Mouse (Mus musculus) midbrain, embryonic 10.5 days (tissue): Measurements from ENCODE around the gene Tnfaip3. TPM values are rescaled to one million over a fixed set of nuclear protein-coding genes. Genes with fewer than 3 reads are reported as not detected.

Experiments
- DNase-seq: peaks from one replicate; pipeline ENCODE4 v3.0.0-alpha.2; 2017; ENCODE audit warnings: low spot score
- H3K27ac ChIP-seq: fragments of 300-500 bp; sonication (generic); replicated peaks from 2 replicates; pipeline ENCODE4 v1.5.1; 2016; ENCODE audit warnings: mild to moderate bottlenecking
- H3K27me3 ChIP-seq: fragments of 300-500 bp; sonication (generic); 2 replicates; pipeline ENCODE4 v1.6.1; 2016; ENCODE audit warnings: low read depth, mild to moderate bottlenecking; ENCODE audit not compliant: poor library complexity, severe bottlenecking
- H3K36me3 ChIP-seq: fragments of 300-500 bp; sonication (generic); 2 replicates; pipeline ENCODE4 v1.6.1; 2016; ENCODE audit warnings: mild to moderate bottlenecking, moderate library complexity
- H3K4me1 ChIP-seq: fragments of 300-500 bp; sonication (generic); 2 replicates; pipeline ENCODE4 v1.6.1; 2016
- H3K4me3 ChIP-seq: fragments of 300-500 bp; sonication (generic); 2 replicates; pipeline ENCODE4 v1.5.1; 2016; ENCODE audit warnings: mild to moderate bottlenecking, moderate library complexity
- H3K9me3 ChIP-seq: fragments of 300-500 bp; sonication (generic); replicated peaks from 2 replicates; pipeline ENCODE4 v1.6.1; 2016; ENCODE audit warnings: mild to moderate bottlenecking
- WGBS: fragments of 180-500 bp; shearing (Covaris S2); methylation state at CpG from one replicate; pipeline ENCODE4 v1.1.7; 2016; 5-methylcytosine and 5-hydroxymethylcytosine counted together
- polyA plus RNA-seq: library from polyadenylated mRNA; unstranded; fragments of >200 nt; fragmentation: Nextera tagmentation; extraction: Ambion mirVana; gene quantifications from 2 replicates; pipeline ENCODE4 v1.2.1, GENCODE M21; 2016

Tnfaip3 gene
- polyA plus RNA-seq, 1 experiment from 2014 or later = 1.8 TPM

- no peak overlapping the region for H3K4me3 ChIP-seq
- H3K27me3 ChIP-seq = no peaks in the 10 kb centered on the region
- H3K9me3 ChIP-seq = no peaks in the 10 kb centered on the region
- H3K27ac ChIP-seq = no peak overlapping the region
- peaks cover 10% of the 10 kb centered on the region for H3K4me1 ChIP-seq
- 19% methylated on average over 2 of the region's 2 CpGs for WGBS
- H3K36me3 ChIP-seq = no peaks in the 10 kb centered on the region
- DNase-seq = no peak
Observed at GRCm38 (mm10) chr10:18987046-18987906, 28.2 kb downstream of the Tnfaip3 start.

- 86% methylated on average over 3 of the region's 3 CpGs for WGBS
- no peak for DNase-seq
Observed at GRCm38 (mm10) chr10:18985516-18985915, 29.9 kb downstream of the Tnfaip3 start.

GRCm38 (mm10) chr10:18983514-18983913 lies 31.9 kb downstream of the Tnfaip3 start:
- 82% methylated on average over 6 of the region's 6 CpGs for WGBS
- Histone ChIP-seq H3K27me3 (no peaks in the 10 kb centered on the region), H3K27ac (no peak overlapping the region), H3K9me3 (no peaks in the 10 kb centered on the region), H3K36me3 (no peaks in the 10 kb centered on the region), H3K4me1 (peaks cover 10% of the 10 kb centered on the region), H3K4me3 (no peak overlapping the region)
- DNase-seq = no peak

More at GRCm38 (mm10) chr10:18985516-18985915, 29.9 kb downstream of the Tnfaip3 start:
- Histone ChIP-seq H3K4me3 (no peak overlapping the region), H3K27me3 (no peaks in the 10 kb centered on the region), H3K27ac (no peak overlapping the region), H3K9me3 (no peaks in the 10 kb centered on the region), H3K36me3 (no peaks in the 10 kb centered on the region), H3K4me1 (peaks cover 10% of the 10 kb centered on the region)

GRCm38 (mm10) chr10:18974486-18974885 lies 41.0 kb downstream of the Tnfaip3 start:
- Histone ChIP-seq H3K4me3 (no peak overlapping the region), H3K27ac (no peak overlapping the region), H3K27me3 (no peaks in the 10 kb centered on the region), H3K9me3 (no peaks in the 10 kb centered on the region), H3K36me3 (no peaks in the 10 kb centered on the region), H3K4me1 (no peaks in the 10 kb centered on the region)
- DNase-seq = no peak
- 88% methylated on average over 3 of the region's 3 CpGs for WGBS

- Histone ChIP-seq H3K36me3 (no peaks in the 10 kb centered on the region), H3K9me3 (no peaks in the 10 kb centered on the region), H3K4me3 (no peak overlapping the region), H3K4me1 (peaks cover 5% of the 10 kb centered on the region), H3K27ac (no peak overlapping the region), H3K27me3 (no peaks in the 10 kb centered on the region)
- whole genome bisulfite sequencing = 93% methylated on average over 10 of the region's 10 CpGs
- no peak for DNase-seq
Observed at GRCm38 (mm10) chr10:18966893-18967292, 48.6 kb downstream of the Tnfaip3 start.

- Histone ChIP-seq H3K36me3 (no peaks in the 10 kb centered on the region), H3K27me3 (no peaks in the 10 kb centered on the region), H3K27ac (no peak overlapping the region), H3K4me3 (no peak overlapping the region), H3K4me1 (peaks cover 5% of the 10 kb centered on the region), H3K9me3 (no peaks in the 10 kb centered on the region)
- WGBS = 90% methylated on average over 4 of the region's 4 CpGs
- no peak for DNase-seq
Observed at GRCm38 (mm10) chr10:18965601-18966000, 49.9 kb downstream of the Tnfaip3 start.

GRCm38 (mm10) chr10:18964856-18965255 lies 50.6 kb downstream of the Tnfaip3 start:
- no peaks in the 10 kb centered on the region for H3K9me3 ChIP-seq
- DNase-seq = no peak
- peaks cover 5% of the 10 kb centered on the region for H3K4me1 ChIP-seq
- H3K4me3 ChIP-seq = no peak overlapping the region
- 83% methylated on average over 7 of the region's 7 CpGs for WGBS
- H3K36me3 ChIP-seq = no peaks in the 10 kb centered on the region
- no peaks in the 10 kb centered on the region for H3K27me3 ChIP-seq
- H3K27ac ChIP-seq = no peak overlapping the region

GRCm38 (mm10) chr10:18959777-18960492 lies 55.5 kb downstream of the Tnfaip3 start:
- no peaks in the 10 kb centered on the region for H3K4me1 ChIP-seq
- H3K27me3 ChIP-seq = no peaks in the 10 kb centered on the region
- WGBS = 72% methylated on average over 14 of the region's 14 CpGs
- H3K36me3 ChIP-seq = no peaks in the 10 kb centered on the region
- no peak overlapping the region for H3K4me3 ChIP-seq
- DNase-seq = no peak
- no peaks in the 10 kb centered on the region for H3K9me3 ChIP-seq
- no peak overlapping the region for H3K27ac ChIP-seq

GRCm38 (mm10) chr10:18953706-18954071 lies 61.8 kb downstream of the Tnfaip3 start:
- no peak for DNase-seq
- H3K36me3 ChIP-seq = no peaks in the 10 kb centered on the region
- no peaks in the 10 kb centered on the region for H3K27me3 ChIP-seq
- no peaks in the 10 kb centered on the region for H3K9me3 ChIP-seq
- H3K4me1 ChIP-seq = no peaks in the 10 kb centered on the region
- WGBS = 25% methylated on average over 1 of the region's 1 CpGs
- no peak overlapping the region for H3K27ac ChIP-seq
- H3K4me3 ChIP-seq = no peak overlapping the region

GRCm38 (mm10) chr10:18953011-18953705 lies 62.3 kb downstream of the Tnfaip3 start:
- Histone ChIP-seq H3K4me1 (no peaks in the 10 kb centered on the region), H3K36me3 (no peaks in the 10 kb centered on the region), H3K9me3 (no peaks in the 10 kb centered on the region), H3K27ac (no peak overlapping the region), H3K4me3 (no peak overlapping the region), H3K27me3 (no peaks in the 10 kb centered on the region)
- no peak for DNase-seq
